Mouse (Mus musculus) heart, postnatal 25 days (tissue): ENCODE data around the gene Gng8. TPM values are rescaled to one million over a fixed set of nuclear protein-coding genes. Genes with fewer than 3 reads are reported as not detected.

ENCODE experiments used
- DNase-seq: peaks from one replicate; pipeline ENCODE4 v3.0.0; 2022; ENCODE audit warnings: low spot score
- intact Hi-C: fragments of 180-260 bp; cut with DNase I; formaldehyde crosslinking; loops from one replicate; pipeline ENCODE4 v1.15.1; 2025
- total RNA-seq, 2 experiments: library from RNA; stranded (reverse); gene quantifications; 2 replicates each; pipeline ENCODE4 v1.2.3; 2021

Gng8 gene
- total RNA-seq = under 1 TPM; 0.45 to 0.86 TPM

DNA sequence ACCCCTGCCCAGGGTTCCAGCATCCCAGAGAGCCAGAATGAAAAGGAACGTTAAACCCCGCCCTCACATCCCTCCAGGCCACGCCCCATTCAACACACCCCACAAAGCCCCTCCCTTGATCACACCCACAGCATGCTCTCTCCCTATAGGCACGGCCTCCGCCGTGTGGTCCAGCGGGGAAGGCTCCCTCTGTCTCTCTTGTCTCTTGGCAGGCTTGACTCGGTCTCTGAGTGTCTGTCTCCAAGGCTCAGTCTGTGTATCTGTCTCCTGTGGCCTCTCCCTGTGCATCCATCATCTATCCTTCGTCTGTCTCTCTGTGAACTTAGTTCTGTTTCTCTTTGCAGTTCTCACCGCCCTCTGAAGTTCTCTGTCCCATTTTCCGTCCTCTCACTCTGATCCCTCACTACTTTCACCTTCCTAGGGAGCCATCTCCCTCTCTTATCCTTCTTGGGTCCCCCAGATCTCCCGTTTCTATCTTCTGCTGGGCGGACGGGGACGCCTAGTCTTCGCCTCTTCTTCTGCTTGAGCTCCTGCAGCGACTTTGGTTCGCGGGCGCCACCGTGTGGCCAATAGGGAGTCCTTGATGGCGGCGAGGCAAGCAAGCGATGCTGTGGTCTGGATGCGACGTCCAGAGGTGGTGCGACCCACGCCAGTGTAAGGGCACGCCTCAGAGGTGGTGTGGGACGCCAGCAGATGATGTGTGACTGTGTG, at the start of gene Gng8:
TSS of gene Gng8 (plus strand) at position 146 of the 711 bp plus-strand sequence.
- DNase-seq = peak; percentile 72
- intact Hi-C loops = loop anchor here (1.0 to 10.0 kb wide), 4 partner anchors 17 to 147 kb away; no protein-coding TSS in a partner anchor

DNA sequence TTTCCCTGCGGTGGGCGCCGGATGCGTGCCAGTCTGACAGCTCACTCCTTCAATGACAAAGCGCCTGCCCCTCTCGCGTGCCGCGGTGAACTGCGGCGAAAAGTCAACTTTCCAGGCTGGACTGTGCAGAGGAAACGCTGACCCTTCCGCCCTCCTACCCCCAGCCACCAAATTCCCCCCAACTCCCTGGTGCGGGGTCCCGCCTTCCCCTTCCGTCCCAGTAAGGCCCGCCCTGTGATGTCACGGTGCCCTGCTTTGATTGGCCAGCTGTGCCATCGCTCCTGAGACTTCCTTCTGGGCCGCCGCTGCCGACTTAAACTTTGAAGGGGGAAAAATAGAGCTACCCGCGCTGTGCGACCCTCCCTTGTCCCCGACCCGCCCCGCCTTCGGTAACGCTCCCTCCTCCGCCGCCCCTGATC, 48.9 kb upstream of the Gng8 start, which contains the start of gene Prkd2:
TSS of gene Prkd2 (plus strand) at position 258 of the 419 bp plus-strand sequence.
- DNase-seq = peak; percentile 92
- intact Hi-C loops = no loop called here

DNA sequence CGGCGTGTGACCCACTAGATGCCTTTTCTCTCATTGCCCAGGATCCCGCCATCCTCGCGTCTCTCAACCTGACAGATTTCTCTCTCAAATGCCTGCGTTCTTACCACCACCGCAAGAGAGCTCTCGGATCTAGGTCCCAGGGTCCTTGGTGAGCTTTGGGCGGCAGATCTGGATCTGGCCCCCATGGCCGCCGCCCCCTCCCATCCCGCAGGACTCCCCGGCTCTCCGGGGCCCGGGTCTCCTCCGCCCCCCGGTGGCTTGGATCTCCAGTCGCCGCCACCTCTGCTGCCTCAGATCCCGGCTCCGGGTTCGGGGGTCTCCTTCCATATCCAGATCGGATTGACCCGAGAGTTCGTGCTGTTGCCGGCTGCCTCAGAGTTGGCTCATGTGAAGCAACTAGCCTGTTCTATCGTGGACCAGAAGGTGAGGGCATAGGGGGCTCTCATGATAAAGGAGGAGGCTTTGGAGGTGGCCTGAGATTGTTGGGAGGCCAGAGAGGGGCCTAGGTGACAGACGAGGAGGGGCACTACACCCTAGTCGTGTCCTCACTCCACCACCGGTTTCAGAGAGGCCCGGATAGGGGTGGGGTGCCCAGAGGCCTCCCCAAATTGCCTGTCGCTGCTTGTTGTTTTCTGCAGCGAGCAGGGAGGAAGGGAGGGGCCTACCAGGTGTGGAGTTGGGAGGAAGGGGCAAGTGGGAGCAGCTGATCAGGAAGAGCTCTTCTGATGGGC, 48.0 kb upstream of the Gng8 start:
- intact Hi-C loops = no loop called here

DNA sequence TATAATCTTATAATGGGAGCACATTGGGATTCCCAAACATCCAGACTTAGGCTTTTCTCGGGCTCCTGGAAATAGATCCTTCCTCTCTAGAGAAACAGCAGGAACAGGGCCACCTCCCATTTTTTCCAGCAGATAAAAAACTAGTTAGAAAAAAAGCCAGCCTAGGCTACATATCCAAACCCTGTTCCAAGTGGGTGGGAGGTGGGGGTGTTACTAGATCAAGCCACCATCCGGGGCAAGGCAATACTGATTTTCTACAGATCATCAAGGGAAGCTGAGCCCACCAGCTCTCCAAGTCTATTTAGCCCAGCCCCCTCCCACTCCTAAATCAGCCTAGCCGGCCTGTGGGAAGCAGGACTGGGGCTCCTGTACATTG, 46.9 kb upstream of the Gng8 start:
- no peak for DNase-seq
- intact Hi-C loops = no loop called here

More for the DNA sequence above, 48.0 kb upstream of the Gng8 start:
- peak; percentile 53 for DNase-seq

DNA sequence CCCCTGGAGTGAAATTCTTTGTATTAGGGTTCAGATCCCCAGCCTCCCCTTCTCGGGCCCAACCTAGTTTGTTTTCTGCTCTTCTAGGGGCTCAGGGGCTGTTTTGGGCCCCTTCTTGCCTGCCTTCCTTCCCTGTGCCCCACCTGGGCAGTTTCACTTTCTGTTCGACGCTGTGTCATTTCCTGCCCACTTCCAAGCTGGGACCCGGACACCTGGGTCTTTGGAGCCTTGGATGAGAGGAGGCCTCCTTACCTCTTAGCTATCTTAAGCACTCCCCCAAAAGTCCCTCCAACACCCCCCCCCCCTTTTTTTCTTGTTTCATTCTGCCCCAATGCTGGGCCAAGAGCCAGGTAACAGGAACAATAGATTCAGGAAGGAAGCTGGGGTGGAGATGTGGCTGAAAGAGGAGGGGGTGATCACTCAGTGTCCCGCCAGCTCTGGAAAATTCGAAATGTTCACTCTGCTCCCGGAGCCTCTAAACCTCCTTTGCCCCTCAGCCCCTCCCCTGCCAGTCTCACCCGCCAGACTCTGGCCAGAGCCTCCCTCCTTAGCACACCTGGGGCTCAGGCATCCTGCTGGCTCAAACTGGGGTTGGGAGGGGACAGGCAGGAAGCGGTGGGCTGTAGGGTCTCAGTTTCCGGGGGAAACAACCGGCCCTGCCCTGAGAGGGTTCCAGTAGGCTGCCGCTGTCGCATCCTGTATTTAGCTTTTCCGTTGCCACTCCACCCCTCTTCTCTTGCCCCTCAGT, 46.3 kb upstream of the Gng8 start:
- intact Hi-C loops = no loop called here
- peak; percentile 63 for DNase-seq

DNA sequence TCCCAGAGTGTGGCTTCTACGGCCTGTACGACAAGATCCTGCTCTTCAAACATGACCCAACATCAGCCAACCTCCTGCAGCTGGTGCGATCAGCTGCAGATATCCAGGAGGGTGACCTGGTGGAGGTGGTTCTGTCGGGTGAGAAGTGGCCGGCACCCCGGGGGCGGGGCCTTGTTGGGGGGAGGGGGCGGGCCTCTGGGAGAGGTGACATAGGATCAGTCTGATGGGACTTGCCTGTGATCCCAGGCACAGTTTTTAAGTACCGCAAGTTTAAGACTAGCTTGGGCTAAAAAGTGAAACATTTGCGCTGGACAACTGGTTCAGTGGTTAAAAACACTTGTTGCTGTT, 45.8 kb upstream of the Gng8 start:
- intact Hi-C loops = no loop called here
- DNase-seq = no peak

DNA sequence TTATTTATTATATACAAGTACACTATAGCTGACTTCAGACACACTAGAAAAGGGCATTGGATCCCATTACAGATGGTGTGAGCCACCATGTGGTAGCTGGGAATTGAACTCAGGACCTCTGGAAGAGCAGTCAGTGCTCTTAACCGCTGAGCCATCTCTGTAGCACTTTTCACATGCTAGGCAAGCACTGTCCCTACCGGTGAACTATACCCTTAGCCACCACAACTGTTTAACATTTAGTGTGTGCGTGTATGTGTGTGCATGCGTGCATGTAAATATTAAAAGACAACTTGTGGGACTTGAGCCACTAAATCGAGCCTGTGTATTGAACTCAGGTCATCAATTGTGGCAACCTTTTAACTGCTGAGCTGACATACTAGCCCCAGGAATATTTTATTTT, 44.8 kb upstream of the Gng8 start:
- DNase-seq = no peak
- intact Hi-C loops = no loop called here

DNA sequence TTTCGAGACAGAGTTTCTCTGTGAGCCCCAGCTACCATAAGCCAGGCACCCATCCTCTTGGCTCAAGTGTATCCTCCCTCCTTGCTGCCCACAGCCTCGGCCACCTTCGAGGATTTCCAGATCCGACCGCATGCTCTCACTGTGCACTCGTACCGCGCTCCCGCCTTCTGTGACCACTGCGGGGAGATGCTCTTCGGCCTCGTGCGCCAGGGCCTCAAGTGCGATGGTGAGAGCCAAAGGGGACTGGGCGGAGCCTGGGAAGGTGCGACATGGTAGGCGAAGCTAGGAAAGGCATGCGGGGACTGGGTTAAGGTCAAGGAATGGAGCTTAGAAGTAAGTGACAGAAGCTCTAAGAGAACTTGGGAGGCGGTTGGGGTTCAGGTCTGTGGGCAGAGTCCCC, 44.1 kb upstream of the Gng8 start:
- intact Hi-C loops = no loop called here
- DNase-seq = no peak

DNA sequence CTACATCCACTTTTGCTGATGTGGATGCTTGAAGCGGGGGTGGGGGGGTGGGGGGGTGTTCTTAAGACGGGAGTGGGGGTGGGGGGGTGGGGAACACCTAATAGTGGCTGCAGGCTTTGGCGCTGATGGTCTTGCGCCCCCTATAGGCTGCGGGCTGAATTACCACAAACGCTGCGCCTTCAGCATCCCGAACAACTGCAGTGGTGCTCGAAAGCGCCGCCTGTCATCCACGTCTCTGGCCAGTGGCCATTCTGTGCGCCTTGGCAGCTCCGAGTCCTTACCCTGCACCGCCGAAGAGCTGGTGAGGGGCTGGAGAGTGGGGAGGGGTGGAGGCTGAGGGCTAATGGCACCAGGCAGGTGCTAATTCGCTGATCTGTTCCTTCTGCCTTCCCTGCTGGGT, 43.0 kb upstream of the Gng8 start:
- DNase-seq = no peak
- intact Hi-C loops = loop anchor here (2.0 kb wide), 1 partner anchor 18 kb away; no protein-coding TSS in a partner anchor

DNA sequence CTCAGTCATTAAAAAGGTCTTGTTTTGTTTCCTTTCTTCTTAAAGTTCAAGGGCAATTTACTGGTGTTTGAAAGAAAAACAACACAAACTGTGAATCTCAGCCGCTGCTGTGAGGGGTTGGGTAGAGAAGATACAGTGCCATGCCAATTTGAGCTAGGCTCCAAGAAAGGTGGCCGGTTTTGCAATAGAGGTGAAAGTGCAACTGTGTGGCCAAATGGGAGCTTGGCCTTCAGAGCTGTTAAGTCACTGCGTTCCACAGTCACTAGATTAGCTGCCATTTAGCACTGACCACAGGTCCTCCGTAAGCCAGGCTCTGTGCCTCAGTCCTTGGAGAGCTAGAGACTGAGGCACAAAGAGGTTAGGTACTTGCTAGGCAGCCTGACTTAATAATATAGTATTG, 40.0 kb upstream of the Gng8 start:
- intact Hi-C loops = no loop called here
- DNase-seq = no peak

DNA sequence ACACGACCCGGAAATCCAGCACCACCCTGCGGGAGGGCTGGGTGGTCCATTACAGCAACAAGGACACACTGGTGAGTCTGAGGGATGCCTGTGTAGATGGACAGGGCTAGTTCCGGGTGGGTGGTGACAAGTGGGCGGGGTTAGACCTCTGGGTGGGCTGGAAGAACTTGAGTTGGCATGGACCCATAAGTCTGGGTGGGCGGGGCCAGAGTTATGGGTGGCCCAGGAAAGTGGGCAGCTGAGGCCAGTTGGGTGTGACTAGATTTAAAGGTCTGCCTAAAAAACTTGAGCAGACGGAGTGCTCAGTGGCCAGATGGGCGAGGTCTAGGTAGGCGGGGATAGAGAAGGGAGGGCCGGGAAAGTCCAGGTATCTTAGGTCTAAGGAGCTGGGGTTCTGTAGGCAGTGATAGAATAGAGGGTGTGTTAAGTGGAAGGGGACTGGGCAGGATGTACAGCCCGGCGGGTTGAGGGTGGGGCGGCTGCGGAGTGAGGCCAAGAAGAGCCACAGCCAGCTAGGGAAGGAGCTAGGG, 38.2 kb upstream of the Gng8 start:
- intact Hi-C loops = no loop called here
- no peak for DNase-seq

DNA sequence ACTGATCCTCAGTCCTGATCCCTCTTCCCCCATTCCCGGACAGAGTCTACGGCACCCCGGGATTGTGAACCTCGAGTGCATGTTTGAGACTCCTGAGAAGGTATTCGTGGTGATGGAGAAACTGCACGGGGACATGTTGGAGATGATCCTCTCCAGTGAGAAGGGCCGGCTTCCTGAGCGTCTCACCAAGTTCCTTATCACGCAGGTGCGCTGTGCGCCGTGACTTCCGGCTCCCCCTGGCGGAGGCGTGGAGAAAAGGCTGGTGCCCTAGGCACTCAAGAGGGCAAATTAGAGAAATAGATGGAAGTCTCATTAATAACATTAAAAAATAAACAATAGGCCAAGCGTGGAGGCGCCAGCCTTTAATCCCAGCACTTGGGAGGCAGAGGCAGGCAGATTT, 33.2 kb upstream of the Gng8 start:
- no peak for DNase-seq
- intact Hi-C loops = loop anchor here (2.0 kb wide), 1 partner anchor 32 kb away; no protein-coding TSS in a partner anchor

DNA sequence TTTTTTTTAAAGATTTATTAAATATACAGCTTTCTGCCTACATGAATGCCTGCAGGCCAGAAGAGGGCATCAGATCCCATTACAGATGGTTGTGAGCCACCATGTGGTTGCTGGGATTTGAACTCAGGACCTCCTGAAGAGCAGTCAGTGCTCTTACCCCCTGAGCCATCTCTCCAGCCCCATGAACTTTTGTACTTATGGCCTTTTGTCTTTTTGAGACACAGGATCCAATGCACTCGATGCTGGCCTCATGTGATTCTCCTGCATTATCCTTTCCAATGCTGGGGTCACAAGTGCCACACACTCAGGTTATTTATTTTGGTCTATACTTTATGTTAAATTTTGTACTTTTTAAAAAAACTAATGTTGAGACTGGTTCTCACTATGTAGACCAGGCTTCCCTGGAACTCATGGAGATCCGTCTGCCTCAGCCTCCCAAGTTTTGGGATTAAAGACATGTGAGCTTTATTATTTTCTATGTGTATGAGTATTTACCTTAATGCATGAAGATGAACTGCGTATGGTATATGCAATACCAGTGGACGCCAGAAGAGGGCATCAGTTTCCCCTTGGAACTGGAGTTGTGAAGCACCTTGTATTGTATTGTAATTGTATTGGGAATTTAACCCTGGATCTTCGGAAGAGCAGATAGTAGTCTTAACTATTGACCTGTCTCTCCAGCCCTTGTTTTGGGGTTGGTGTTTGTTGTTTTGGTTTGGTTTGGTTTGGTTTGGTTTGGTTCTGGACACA, 31.5 kb upstream of the Gng8 start:
- intact Hi-C loops = loop anchor here (2.0 kb wide), 1 partner anchor 33 kb away; no protein-coding TSS in a partner anchor
- DNase-seq = no peak

DNA sequence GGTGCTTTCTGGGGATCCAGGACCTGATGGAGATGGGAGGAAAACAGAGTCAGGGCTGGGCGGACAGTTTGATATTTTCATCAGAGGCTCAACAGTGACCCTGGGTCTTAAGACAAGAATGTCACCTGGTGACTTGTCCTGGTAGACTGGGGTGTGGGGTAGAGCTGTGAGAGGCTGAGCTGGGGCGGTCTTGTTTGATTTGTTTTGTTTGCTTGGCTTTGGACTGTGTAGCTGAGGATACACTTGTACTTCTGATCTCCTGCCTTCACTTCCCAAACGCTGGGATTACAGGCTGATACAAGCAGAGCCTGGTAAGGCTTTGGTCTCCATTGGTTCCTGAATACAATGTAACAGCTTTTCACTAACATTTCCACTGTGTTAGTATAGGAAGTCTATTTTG, 24.1 kb upstream of the Gng8 start:
- no peak for DNase-seq
- intact Hi-C loops = no loop called here

DNA sequence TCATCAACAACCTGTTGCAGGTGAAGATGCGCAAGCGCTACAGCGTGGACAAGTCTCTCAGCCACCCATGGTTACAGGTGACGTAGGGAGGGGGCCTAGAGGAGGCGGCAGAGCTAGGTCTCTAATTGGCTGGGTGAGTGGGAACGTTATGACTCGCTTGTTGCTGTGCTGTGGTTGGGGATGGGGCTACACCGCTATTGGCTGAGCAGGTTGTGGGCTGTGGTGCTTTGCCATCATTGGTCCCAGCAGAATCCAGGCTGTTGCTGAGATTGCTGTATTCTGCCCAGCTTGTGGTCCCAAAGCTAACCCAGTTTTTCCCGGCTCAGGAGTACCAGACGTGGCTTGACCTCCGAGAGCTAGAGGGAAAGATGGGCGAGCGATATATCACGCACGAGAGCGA, 22.1 kb upstream of the Gng8 start:
- no peak for DNase-seq
- intact Hi-C loops = no loop called here

DNA sequence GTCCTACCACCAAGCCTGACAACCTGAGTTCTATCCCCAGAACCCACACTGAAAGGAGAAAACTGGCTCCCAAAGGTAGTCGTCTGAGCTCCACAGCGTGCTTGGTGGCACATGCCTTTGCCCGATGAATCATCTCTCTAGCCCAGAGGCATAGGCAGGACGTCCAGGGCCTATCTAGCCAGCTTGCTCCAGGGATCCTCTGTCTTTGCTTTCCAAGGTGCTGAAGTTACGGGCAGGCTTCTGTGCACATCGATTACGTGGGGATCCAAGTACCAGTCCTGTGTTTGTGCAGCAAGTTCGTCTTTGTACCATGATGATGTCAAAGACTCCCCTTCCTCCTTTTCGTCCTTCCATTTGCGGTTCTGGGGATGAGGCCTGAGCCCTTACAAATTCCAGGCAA, 20.0 kb upstream of the Gng8 start:
- intact Hi-C loops = no loop called here
- no peak for DNase-seq

DNA sequence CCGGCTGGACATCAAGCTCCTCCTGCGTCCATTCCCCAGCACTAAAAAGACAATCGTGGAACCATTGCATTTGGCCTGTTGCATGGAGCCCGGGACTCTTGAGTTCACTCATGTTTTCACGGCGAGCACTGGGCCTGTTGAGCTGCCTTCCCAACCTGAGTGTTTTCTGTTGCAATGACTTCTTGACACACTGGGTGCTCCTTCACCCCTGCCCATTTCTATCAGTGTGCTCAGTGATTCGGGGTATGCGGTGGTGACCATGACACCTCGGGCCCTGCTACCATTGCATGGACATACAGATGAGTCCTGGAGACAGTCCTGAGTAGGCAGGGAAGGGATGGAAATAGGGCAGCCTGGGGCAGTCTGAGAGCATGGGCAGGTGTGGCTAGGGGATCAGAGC, 19.1 kb upstream of the Gng8 start:
- no peak for DNase-seq
- intact Hi-C loops = loop anchor here (2.0 kb wide), 1 partner anchor 42 kb away; no protein-coding TSS in a partner anchor

DNA sequence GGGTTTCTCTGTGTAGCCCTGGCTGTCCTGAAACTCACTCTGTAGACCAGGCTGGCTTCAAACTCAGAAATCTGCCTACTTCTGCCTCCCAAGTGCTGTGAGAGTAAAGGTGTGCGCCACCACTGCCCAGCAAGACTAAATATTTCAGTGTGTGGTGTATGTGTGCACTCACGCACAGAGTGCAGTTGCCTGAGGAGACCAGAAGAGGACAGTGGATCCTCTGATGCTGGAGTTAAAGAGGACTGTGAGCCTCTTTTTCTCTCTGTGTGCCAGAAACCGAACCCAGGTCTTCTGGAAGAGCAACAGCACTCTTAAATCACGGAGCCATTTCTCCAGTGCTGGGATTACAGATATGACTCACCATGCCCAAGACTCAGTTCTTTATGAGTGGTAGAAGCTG, 18.2 kb upstream of the Gng8 start:
- intact Hi-C loops = loop anchor here (2.0 kb wide), 1 partner anchor 41 kb away; no protein-coding TSS in a partner anchor
- DNase-seq = no peak

DNA sequence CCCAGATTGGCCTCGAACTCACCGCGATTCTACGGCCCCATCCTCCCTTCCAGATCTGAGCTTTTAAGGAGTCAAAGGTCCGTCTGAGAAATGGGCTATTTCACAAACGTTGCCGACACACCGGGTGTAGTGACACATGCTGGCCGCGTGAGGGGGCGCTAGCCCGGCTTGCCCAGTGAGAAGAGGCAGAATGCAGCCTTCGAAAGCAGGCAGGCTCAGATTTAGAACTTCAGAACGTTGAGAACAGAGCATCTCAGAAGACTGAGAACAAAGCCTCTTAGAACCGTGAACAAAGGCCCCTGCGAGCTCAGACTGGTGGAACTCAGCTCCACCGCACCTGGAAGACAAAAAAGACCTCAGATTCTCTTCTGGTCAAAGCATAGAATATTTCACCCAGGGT, 17.4 kb upstream of the Gng8 start:
- DNase-seq = peak; percentile 58
- intact Hi-C loops = loop anchor here (1.0 kb wide), 1 partner anchor 18 kb away; no protein-coding TSS in a partner anchor
